Mouse (Mus musculus) thymus, adult 2 months (tissue): ENCODE data around the gene Gm20388.

Experiments used
- CTCF ChIP-seq: fragments of 200-500 bp; IDR thresholded peaks from 2 replicates; pipeline ENCODE4 v1.5.1; 2012; ENCODE audit warnings: mild to moderate bottlenecking, control low read depth, low read length, moderate library complexity, borderline replicate concordance; ENCODE audit not compliant: control insufficient read depth, poor library complexity, insufficient read depth; ENCODE audit errors: extremely low read depth
- POLR2A ChIP-seq: fragments of 200-500 bp; IDR thresholded peaks from 2 replicates; pipeline ENCODE4 v1.6.1; 2012; ENCODE audit warnings: mild to moderate bottlenecking, low read length, control low read depth, moderate library complexity; ENCODE audit not compliant: control insufficient read depth, poor library complexity, insufficient read depth; ENCODE audit errors: extremely low read depth

DNA sequence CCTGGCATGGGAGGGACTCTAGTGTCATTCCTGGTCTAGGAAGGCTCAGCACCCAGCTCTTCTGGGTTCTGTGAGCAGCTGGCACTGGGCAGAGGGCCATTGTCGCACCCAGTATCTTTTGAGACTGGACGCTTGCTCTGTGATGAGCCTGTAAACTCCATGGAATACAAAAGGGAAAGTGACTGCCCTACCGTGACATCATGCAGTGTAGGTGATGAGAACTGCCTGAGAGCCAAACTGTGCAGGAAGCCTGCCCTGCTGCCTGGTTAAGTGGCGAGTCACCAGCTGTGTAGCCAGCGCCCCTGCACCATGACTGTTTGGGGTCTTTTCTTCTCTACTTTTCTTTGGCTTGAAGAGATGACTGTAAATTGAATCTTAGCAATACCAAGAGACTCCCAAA is 2191.2 kb downstream of the Gm20388 start:
- TF ChIP-seq CTCF (no peak), POLR2A (no peak)
